Mouse (Mus musculus) CH12F3 (cell line): Measurements from ENCODE around the gene Cpox.

ENCODE experiments used
- in situ Hi-C: fragments of 300-500 bp; cut with MboI; formaldehyde crosslinking; loops from 2 replicates; pipeline ENCODE4 v1.14.3; 2020; ENCODE audit warnings: low sequenced_read_pairs

Cpox gene

GRCm38 (mm10) chr16:58669917-58670630, at the start of gene Cpox:
Cpox (plus strand) TSS chr16:58670292.
- in situ Hi-C loops, result loop anchor here (10.0 to 25.0 kb wide), 2 partner anchors 215 to 383 kb away; no protein-coding TSS in a partner anchor

DNA sequence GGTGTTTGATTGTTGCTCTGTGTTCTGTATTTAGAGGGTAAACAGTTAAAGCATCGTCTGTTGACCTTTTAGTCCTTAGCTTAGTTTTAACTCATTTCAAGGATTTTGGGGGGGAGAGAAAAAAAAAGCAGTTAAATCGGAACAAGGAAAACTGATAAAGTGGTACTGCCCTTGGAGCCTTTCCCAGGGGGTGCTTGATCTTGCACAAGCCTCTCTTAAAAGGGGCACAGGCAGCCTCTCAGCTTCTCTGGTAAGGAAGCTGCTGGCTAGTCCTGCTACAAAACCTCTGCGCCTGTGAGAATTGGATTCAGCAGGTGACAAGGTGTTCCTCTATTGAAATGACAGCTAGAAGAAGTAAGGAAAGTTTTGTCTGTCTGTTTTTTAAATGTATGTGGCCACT, 47.7 kb upstream of the Cpox start:
- in situ Hi-C loops, result loop anchor here (10.0 kb wide), 1 partner anchor 98 kb away; the partner anchor contains the start of gene St3gal6

DNA sequence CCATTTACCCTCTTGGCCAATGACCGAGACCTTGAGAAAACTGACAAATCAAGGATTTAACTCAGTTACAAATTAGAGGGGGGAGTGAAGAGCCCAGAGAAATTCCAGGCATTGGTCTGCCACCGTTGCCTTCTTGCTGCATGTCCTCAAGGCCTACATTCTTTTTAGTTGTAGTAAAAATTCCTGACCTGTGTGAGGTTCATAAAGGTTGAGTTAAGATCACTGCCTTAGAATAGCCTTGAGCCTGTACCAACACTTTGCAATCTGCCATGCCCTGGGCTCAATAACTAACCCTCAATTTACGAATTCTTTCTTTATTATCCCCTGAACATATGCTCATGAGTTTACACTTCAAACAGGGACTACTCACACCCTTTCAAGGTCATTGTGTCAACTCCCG, 47.0 kb upstream of the Cpox start:
- in situ Hi-C loops, result loop anchor here (10.0 kb wide), 1 partner anchor 98 kb away; the partner anchor contains the start of gene St3gal6

DNA sequence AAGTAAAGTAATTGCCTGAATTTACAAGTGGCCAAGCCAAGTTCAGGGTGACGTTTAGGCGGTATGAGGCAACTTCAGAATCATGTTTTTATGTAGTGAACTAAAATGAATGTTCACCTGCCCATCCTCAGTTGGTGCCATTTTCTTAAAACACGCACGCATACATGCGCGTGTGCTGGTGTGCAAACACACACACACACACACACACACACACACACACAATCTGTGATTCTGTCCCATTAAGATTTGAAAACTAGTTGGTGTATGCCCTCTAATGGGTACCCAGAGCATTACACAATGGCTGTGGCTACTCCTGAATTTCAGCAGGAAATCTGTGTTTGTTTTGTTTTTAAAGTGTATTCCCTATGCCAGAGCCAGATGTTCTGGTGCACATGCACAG, 46.1 kb upstream of the Cpox start:
- in situ Hi-C loops, result loop anchor here (10.0 kb wide), 1 partner anchor 99 kb away; the partner anchor contains the start of gene St3gal6

DNA sequence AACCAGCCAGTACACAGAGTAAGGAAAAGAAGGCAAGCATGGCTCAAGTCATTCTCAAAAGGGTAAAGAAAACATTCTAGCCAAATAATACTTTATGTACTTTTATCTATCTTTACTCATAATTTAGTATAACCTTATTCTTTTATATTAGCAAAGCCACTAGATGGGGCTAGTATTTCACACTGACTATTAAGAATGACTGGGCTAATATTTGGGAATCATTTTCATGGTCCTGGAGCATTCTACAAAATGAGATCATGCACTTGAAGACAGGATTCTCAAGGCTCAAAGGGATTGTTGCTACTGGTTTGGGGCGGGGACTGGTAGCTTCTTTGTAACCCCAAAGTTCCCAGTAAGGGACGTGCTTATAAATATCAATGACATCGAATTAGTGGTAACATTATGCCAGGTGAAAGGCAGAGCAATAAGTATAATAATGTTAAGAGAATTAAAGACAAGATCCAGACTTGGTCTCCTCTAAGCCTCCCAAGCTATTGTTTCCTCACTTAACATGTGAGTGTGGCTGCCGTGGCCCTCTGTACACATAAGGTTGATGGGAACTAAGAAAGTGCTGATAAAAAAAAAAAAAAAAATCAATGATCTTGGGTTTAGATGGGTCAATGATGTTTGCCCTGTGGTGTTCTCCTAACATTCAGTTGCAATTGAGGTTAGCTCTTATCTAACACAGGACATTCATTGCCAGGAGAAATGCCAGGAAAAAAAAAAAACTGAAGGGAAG, 42.3 kb upstream of the Cpox start:
- in situ Hi-C loops, result loop anchor here (5.0 to 10.0 kb wide), 2 partner anchors 103 to 170 kb away; partner anchors contain the start of gene St3gal6

- in situ Hi-C loops, result loop anchor here (5.0 to 10.0 kb wide), 2 partner anchors 104 to 171 kb away; partner anchors contain the start of gene St3gal6
Observed at GRCm38 (mm10) chr16:58628336-58628680, 41.8 kb upstream of the Cpox start.

DNA sequence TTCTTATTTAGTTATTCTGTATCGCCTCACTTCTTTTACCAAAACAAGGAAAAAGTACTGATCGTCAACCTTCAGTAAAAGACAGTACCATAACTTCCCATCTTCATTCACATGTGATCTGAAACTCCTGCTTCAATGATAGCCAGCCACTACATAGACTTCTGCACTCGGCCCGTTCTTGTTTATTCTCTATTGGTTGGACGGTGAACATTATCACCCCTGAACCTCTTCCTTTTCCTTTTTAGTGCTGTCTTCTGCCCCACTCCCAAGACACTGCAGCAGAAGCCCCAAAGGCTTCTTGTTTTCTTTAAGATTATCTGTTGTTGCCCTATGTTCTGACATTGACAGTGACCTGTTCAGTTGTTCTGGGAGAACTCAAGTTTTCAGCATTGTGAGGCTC, 41.1 kb upstream of the Cpox start:
- in situ Hi-C loops, result loop anchor here (5.0 to 10.0 kb wide), 2 partner anchors 104 to 172 kb away; partner anchors contain the start of gene St3gal6

GRCm38 (mm10) chr16:58629736-58630135, 40.4 kb upstream of the Cpox start:
- in situ Hi-C loops, result loop anchor here (5.0 to 10.0 kb wide), 2 partner anchors 105 to 172 kb away; partner anchors contain the start of gene St3gal6

DNA sequence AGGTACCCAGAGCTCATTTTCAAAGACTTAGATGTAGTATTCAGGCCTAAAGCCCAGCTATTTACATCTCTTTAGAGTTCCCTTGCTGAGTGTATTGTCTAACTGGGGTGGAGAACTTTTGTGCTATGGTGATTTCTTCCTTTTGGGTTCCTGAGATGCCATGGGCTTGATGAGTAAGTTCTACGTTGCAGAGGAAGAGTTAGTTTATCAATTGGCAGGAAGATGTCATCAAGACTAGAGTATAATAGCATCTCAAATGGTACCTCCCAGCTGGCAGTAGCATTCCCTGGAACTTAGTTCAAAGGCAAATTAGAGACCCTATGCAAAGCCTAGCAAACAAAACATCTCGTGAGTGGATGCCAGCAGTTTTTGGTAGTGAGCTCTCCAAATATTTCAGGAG, 34.2 kb upstream of the Cpox start:
- in situ Hi-C loops, result no loop called here

- in situ Hi-C loops, result no loop called here
Observed at GRCm38 (mm10) chr16:58637448-58637847, 32.6 kb upstream of the Cpox start.

DNA sequence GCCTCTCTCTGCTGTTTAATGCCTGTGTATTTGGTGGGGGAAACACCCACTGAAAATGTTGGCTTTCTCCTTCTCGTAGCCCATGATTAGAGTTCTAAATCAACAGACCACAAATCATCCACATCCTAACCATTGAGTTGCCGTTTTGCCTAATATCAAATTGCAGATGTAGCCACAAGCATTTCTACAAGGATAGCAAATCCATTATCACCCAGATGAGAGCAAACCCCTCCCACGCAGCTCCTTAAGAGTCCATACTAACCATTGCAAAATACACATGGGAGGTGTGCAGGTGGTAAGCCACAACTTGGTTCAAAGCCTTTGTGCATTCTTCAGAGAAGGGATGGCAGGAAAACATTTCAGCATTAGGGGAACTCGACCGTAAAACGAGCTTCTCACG, 32.1 kb upstream of the Cpox start:
- in situ Hi-C loops, result no loop called here

GRCm38 (mm10) chr16:58638689-58639175, 31.4 kb upstream of the Cpox start, which contains the start of gene E330017A01Rik:
E330017A01Rik (minus strand) TSS chr16:58638739.
- in situ Hi-C loops, result no loop called here

GRCm38 (mm10) chr16:58649979-58650378, 20.1 kb upstream of the Cpox start:
- in situ Hi-C loops, result loop anchor here (25.0 kb wide), 1 partner anchor 363 kb away; no protein-coding TSS in a partner anchor

DNA sequence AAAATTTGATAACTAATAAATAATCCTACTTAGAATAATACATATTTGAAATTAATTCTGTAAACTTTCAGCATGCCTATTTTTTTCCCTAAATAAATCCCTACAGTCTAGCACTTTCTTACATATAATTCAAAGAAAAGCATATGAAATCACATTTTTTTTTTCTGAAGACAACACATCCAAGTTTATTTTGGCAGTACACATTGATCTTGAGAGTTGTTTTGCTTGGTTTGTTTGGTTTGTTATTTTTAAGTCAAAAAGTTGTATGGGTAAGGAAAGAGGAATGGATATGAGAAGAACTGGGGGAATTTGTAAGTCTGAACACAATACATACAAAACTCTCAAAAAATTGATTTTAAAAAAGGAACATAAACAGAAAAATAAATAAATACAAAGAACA, 14.3 kb upstream of the Cpox start:
- in situ Hi-C loops, result loop anchor here (25.0 kb wide), 1 partner anchor 368 kb away; no protein-coding TSS in a partner anchor

DNA sequence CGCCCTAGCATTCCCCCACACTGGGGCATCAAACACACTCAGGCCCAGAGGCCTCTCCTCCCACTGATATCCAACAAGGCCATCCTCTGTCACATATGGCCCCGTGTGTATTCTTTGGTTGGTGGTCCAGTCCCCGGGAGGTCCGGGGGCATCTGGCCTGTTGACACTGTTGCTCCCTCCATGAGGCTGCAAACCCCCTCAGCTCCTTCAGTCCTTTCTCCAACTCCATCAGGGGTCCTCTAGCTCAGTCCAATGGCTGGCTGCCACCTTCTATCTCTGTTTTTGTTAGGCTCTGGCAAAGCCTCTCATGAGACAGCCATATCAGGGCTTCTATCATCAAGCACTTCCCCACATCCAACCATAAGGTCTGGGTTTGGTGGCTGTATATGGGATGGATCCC, 13.6 kb upstream of the Cpox start:
- in situ Hi-C loops, result loop anchor here (25.0 kb wide), 1 partner anchor 369 kb away; no protein-coding TSS in a partner anchor

- in situ Hi-C loops, result loop anchor here (25.0 kb wide), 1 partner anchor 371 kb away; no protein-coding TSS in a partner anchor
Observed at GRCm38 (mm10) chr16:58658668-58659067, 11.4 kb upstream of the Cpox start.

GRCm38 (mm10) chr16:58661826-58662225, 8.3 kb upstream of the Cpox start:
- in situ Hi-C loops, result loop anchor here (10.0 to 25.0 kb wide), 2 partner anchors 207 to 375 kb away; no protein-coding TSS in a partner anchor

DNA sequence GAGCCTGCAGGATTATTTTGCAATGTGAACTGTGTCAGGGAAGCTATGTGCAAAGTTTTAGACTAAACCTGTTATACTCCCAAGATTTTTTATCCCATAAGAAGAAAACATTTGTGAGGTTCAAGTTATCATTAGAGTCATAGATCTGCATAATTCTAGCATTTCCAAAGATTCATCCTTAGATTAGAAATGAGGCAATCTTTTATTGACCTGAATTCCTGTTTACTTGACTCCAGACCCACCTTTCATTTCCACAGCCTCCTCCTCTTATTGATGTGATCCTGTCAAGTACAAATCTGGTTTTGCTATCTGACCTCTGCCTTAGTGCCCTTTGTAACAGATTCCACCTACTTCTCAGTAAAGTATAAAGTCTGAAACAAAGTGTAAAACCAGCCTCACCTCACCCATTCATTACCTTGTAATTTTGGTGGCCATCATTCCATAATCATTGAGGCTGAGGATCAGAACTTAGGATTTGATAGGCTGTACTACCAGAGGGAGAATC, 7.8 kb upstream of the Cpox start:
- in situ Hi-C loops, result loop anchor here (10.0 to 25.0 kb wide), 2 partner anchors 208 to 375 kb away; no protein-coding TSS in a partner anchor

GRCm38 (mm10) chr16:58663021-58663420, 7.1 kb upstream of the Cpox start:
- in situ Hi-C loops, result loop anchor here (10.0 to 25.0 kb wide), 2 partner anchors 208 to 376 kb away; no protein-coding TSS in a partner anchor

- in situ Hi-C loops, result loop anchor here (10.0 to 25.0 kb wide), 2 partner anchors 209 to 377 kb away; no protein-coding TSS in a partner anchor
Observed at GRCm38 (mm10) chr16:58663816-58664215, 6.3 kb upstream of the Cpox start.
